Mouse (Mus musculus): ENCODE data around the gene Lrch1. TPM values are rescaled to one million over a fixed set of nuclear protein-coding genes. Genes with fewer than 3 reads are reported as not detected.
A peak's percentile ranks its signal among the peaks of the same experiment; 100 is the strongest.

Gene Lrch1
- polyA plus RNA-seq (2012; ENCODE audit: insufficient read depth, insufficient read length, low replicate concordance, missing spikeins), result 64.7 TPM in 1 of 2 replicates, not detected in the other

DNA sequence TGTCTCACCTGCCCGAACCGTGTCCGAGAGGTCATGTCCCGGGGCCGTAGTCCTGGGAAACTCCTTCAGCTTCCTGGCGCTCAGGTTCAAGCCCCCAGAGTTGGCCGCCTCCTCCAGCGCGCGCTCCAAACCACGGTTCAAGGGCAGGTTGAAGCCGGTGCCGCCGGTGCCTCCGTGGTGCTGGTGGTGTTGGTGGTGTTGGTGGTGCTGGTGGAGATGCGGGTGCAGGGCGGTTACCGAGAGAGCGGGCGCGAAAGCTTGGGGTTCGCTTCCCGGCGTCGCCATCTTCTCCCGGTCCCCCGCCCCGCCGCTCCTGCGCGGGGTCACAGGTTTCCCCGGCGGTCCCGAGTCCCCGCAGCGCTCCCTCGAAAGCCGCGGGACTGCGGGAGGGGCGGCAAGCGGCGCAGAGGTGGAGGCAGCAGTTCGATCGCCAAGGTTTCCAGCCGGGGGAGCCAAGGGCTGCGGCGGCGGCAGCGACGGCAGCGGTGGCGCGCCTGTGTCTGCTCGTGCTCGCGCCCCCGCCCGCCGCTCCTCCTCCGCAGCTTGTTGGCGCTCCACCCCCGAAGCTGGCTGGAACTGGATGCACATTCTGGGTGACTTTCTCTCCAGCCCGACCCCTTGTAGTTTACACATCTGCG is at the start of gene Lrch1:
Gene Lrch1, minus strand, starts transcription at position 501 of the 638 bp plus-strand sequence.
- Histone ChIP-seq H3K4me1 (ENCODE audit: control insufficient read depth, insufficient read depth, low read length) (peaks cover 13% of the 10 kb centered on the region), H3K27ac (ENCODE audit: insufficient read depth, low read depth, low read length) (peak within 1 kb of the TSS; percentile 96), H3K4me3 (ENCODE audit: insufficient read depth, low read depth, low read length) (peak within 1 kb of the TSS; percentile 98)
- no peak; the same call in 1 of the 2 replicates for TF ChIP-seq CTCF (IDR thresholded peaks at IDR 0.05; ENCODE audit: insufficient read depth, low read depth, low read length)
- peak; percentile 89 for TF ChIP-seq POLR2A (IDR thresholded peaks at IDR 0.05; ENCODE audit: insufficient read depth, low read depth, low read length)
- under 1% methylated on average over 55 of the region's 65 CpGs for WGBS

DNA sequence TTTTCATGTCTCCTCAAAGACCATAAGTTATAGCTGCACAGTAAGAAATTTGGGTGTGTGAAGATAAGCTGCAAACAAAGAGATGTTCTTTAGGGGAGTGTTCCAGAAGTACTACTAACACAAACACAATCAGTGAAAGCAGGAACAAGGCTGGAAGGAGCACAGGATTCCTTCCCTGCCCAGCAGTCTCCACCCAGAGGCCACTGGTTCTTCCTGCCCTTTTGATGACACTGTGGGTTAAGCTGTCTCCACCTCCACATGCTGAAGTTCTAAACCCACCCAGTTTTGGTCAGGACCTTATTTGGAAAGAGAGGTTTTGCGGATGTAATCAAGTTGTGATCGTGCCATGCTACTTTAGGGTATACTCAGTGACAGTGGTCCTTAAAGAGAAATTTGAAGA is 49.4 kb upstream of the Lrch1 start:
- WGBS, result 100% methylated on average over 2 of the region's 2 CpGs
- no peak for TF ChIP-seq POLR2A (IDR thresholded peaks at IDR 0.05; ENCODE audit: insufficient read depth, low read depth, low read length)
- TF ChIP-seq CTCF (IDR thresholded peaks at IDR 0.05; ENCODE audit: insufficient read depth, low read depth, low read length), result no peak
- H3K4me1 ChIP-seq (ENCODE audit: control insufficient read depth, insufficient read depth, low read length), result no peaks in the 10 kb centered on the region
- H3K27ac ChIP-seq (ENCODE audit: insufficient read depth, low read depth, low read length), result no peak overlapping the region
- no peak overlapping the region for H3K4me3 ChIP-seq (ENCODE audit: insufficient read depth, low read depth, low read length)

DNA sequence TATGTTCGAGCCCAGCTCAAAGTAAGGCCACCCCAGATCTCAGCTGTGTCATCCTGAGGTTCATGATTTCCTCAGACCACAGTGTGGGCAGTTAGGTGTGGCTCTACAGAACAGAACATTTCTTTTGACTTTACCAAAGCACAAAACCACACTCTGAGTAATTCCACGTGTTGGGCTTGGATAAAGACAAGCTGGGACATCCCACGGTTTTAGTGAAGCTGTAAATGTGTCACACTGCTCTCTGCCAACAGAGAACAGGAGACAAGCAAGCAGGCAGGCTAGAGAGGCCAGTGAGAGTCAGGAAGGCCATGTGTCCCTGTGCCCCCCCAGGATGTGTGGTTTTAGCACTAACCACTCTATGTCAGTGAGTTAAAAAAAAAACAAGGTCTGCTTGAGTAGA is 48.9 kb upstream of the Lrch1 start:
- TF ChIP-seq CTCF (IDR thresholded peaks at IDR 0.05; ENCODE audit: insufficient read depth, low read depth, low read length) (no peak), POLR2A (IDR thresholded peaks at IDR 0.05; ENCODE audit: insufficient read depth, low read depth, low read length) (no peak)
- Histone ChIP-seq H3K27ac (ENCODE audit: insufficient read depth, low read depth, low read length) (no peak overlapping the region), H3K4me1 (ENCODE audit: control insufficient read depth, insufficient read depth, low read length) (no peaks in the 10 kb centered on the region), H3K4me3 (ENCODE audit: insufficient read depth, low read depth, low read length) (no peak overlapping the region)
- WGBS, result 67% methylated on average over 3 of the region's 3 CpGs

DNA sequence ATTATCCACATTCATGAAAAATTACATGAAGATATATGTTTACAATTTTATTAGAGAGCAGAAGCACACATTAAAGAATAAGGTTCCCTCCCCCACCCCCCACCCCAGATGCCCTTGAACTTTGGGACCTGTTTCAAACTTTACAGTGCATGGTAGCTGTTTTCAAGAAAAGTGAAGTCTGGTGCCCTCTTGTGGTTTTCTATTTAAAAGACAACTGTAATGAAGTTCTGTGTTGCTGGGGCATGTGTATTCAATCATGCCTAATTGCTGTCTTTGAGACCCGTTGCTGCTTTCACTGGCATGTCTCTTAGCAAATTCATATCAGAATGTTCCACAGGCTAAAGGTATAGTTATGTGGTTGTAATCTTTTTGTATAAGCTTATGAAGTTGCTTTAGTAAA is 42.8 kb upstream of the Lrch1 start:
- Histone ChIP-seq H3K27ac (ENCODE audit: insufficient read depth, low read depth, low read length) (no peak overlapping the region), H3K4me1 (ENCODE audit: control insufficient read depth, insufficient read depth, low read length) (no peaks in the 10 kb centered on the region), H3K4me3 (ENCODE audit: insufficient read depth, low read depth, low read length) (no peak overlapping the region)
- no peak for TF ChIP-seq CTCF (IDR thresholded peaks at IDR 0.05; ENCODE audit: insufficient read depth, low read depth, low read length)
- no peak for TF ChIP-seq POLR2A (IDR thresholded peaks at IDR 0.05; ENCODE audit: insufficient read depth, low read depth, low read length)
- WGBS, result 0% methylated on average over 1 of the region's 1 CpGs

DNA sequence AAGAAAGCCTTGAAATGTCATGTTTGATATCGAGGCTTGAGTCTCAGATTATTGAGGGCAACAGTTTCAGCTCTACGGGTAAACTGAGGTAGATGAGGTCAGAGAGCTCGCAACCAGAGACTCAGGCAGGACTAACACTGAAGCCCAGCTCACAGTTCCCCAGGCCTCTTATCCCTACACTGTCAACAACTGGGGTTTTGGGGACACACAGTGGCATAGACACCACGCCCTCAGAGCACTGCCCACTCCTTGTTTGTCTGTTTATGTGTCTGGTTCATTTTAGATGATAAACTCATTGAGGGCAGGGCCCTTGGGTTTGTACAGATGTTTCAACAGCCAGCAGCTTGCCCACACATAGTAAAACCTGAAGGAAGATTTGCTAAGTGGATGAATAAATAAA is 42.2 kb upstream of the Lrch1 start:
- Histone ChIP-seq H3K27ac (ENCODE audit: insufficient read depth, low read depth, low read length) (no peak overlapping the region), H3K4me1 (ENCODE audit: control insufficient read depth, insufficient read depth, low read length) (no peaks in the 10 kb centered on the region), H3K4me3 (ENCODE audit: insufficient read depth, low read depth, low read length) (no peak overlapping the region)
- 91% methylated on average over 4 of the region's 4 CpGs for WGBS
- no peak for TF ChIP-seq CTCF (IDR thresholded peaks at IDR 0.05; ENCODE audit: insufficient read depth, low read depth, low read length)

DNA sequence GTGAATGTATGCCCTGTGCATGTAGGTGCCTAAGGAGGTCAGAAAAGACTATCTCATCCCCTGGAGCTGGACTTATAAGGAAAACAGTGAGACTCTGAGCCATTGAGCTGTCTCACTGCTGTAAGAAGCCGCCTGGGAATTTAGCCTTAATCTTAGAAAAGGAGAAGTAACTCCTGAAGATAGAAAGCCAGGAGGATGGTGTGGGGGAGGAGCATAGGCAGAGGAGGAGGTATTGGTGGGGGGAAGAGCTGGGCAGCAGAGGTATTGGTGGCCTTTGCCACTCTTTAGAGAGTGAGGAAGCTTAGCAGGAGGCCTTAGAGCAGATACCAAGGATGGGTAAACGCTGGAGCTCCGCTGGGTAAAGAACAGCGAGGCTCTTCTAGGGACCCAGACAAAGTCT is 41.6 kb upstream of the Lrch1 start:
- Histone ChIP-seq H3K4me1 (ENCODE audit: control insufficient read depth, insufficient read depth, low read length) (no peaks in the 10 kb centered on the region), H3K27ac (ENCODE audit: insufficient read depth, low read depth, low read length) (no peak overlapping the region), H3K4me3 (ENCODE audit: insufficient read depth, low read depth, low read length) (no peak overlapping the region)
- WGBS, result 88% methylated on average over 4 of the region's 4 CpGs
- no peak for TF ChIP-seq CTCF (IDR thresholded peaks at IDR 0.05; ENCODE audit: insufficient read depth, low read depth, low read length)
- no peak for TF ChIP-seq POLR2A (IDR thresholded peaks at IDR 0.05; ENCODE audit: insufficient read depth, low read depth, low read length)

DNA sequence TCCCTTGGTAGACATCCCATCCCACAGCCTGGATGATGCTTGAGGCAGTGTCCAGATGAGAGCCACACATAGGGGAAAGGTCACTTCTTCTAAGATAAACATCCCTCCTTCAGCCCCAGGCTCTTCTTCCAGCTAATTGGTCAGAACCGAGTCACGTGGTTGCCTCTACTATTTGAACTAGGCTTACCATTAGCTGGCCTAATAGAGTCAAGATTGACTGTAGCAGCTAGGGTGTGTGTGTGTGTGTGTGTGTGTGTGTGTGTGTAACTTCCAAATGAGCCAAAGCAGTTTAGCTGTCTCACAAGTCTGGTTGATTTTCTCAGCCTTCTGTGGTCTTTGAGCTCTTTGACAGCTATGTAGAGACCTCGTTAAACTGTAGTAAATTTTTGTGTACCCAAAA is 38.9 kb upstream of the Lrch1 start:
- Histone ChIP-seq H3K4me3 (ENCODE audit: insufficient read depth, low read depth, low read length) (no peak overlapping the region), H3K4me1 (ENCODE audit: control insufficient read depth, insufficient read depth, low read length) (no peaks in the 10 kb centered on the region), H3K27ac (ENCODE audit: insufficient read depth, low read depth, low read length) (no peak overlapping the region)
- TF ChIP-seq POLR2A (IDR thresholded peaks at IDR 0.05; ENCODE audit: insufficient read depth, low read depth, low read length) (no peak), CTCF (IDR thresholded peaks at IDR 0.05; ENCODE audit: insufficient read depth, low read depth, low read length) (no peak)
- WGBS, result 80% methylated on average over 3 of the region's 3 CpGs

DNA sequence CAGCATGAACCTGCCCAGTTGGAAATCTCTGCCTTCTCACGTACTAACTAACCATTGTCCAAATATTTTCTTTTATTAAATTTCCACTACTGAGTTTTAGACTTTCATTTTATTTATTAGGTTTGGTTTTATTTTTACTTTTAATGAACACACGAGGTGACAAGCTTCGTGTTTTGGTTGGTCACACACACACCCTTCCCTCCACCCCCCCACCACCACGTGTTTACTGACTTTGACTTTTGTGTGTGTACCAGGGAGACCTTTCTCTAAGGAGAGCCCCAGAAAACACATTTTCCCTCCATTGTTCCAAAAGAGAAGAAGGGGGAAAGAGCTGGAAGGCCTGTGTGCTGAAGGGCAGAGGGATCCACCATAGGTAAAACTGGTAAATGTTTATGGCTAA is 38.0 kb upstream of the Lrch1 start:
- TF ChIP-seq CTCF (IDR thresholded peaks at IDR 0.05; ENCODE audit: insufficient read depth, low read depth, low read length) (no peak), POLR2A (IDR thresholded peaks at IDR 0.05; ENCODE audit: insufficient read depth, low read depth, low read length) (no peak)
- no peaks in the 10 kb centered on the region for H3K4me1 ChIP-seq (ENCODE audit: control insufficient read depth, insufficient read depth, low read length)
- no peak overlapping the region for H3K27ac ChIP-seq (ENCODE audit: insufficient read depth, low read depth, low read length)
- WGBS, result 46% methylated on average over 4 of the region's 4 CpGs
- no peak overlapping the region for H3K4me3 ChIP-seq (ENCODE audit: insufficient read depth, low read depth, low read length)

DNA sequence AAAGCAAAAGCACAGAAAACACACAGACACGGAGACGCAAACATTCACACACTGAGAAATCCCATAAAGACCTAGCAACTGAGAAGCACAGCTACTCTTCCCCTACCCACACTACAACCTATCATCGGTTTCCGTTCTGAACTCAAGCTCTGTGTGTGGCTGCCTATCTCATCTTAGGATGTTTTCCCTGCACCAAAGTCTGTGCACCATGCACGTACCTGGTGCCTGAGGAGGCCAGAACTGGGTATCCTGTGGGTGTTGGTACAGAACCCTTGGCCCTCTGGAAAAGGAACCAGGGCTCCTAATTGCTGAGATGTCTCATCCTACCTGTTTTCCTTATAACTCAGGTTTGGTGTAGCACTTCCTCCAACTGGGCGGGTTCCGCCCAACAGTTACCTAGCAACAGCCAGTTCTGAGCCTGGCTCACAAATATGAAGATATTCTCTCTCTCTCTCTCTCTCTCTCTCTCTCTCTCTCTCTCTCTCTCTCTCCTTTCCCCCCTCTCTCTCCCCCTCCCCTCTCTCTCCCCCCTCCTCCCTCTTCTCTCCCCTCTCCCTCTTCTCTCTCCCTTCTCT is 37.2 kb upstream of the Lrch1 start:
- Histone ChIP-seq H3K4me3 (ENCODE audit: insufficient read depth, low read depth, low read length) (no peak overlapping the region), H3K4me1 (ENCODE audit: control insufficient read depth, insufficient read depth, low read length) (no peaks in the 10 kb centered on the region), H3K27ac (ENCODE audit: insufficient read depth, low read depth, low read length) (no peak overlapping the region)
- TF ChIP-seq POLR2A (IDR thresholded peaks at IDR 0.05; ENCODE audit: insufficient read depth, low read depth, low read length) (no peak), CTCF (IDR thresholded peaks at IDR 0.05; ENCODE audit: insufficient read depth, low read depth, low read length) (no peak)
- 86% methylated on average over 7 of the region's 7 CpGs for WGBS
